Mouse (Mus musculus): ENCODE measurements around the gene Exosc1. TPM values are rescaled to one million over a fixed set of nuclear protein-coding genes. Genes with fewer than 3 reads are reported as not detected.

The Exosc1 gene
- 77.2 and 83.2 TPM in 2 replicates for polyA plus RNA-seq (2014; fragmentation: Nextera tagmentation; extraction: Ambion mirVana)

- Histone ChIP-seq H3K36me3 (ENCODE audit: control insufficient read depth, insufficient read depth, low read length) (no peaks in the 10 kb centered on the region), H3K27me3 (ENCODE audit: control insufficient read depth, insufficient read depth, low read length) (no peaks in the 10 kb centered on the region), H3K4me3 (ENCODE audit: low read depth, low read length) (peak within 1 kb of the TSS; percentile 83), H3K4me1 (replicated peaks; ENCODE audit: control insufficient read depth, insufficient read depth, low read length) (peaks cover 8% of the 10 kb centered on the region), H3K27ac (ENCODE audit: low read depth, low read length) (no peak within 1 kb of the TSS), H3K9ac (ENCODE audit: low read depth, low read length) (peak within 1 kb of the TSS; percentile 76), H3K4me2 (replicated peaks; ENCODE audit: low read depth, low read length) (peak within 1 kb of the TSS; percentile 74), H3K9me3 (ENCODE audit: control insufficient read depth, low read length) (no peaks in the 10 kb centered on the region)
- peak; percentile 100 for ATAC-seq (ENCODE audit: low FRiP score)
- peak; percentile 98 for DNase-seq (ENCODE audit: low spot score)
- WGBS = under 1% methylated on average over 47 of the region's 47 CpGs
Observed at GRCm38 (mm10) chr19:41933179-41934086, at the start of gene Exosc1, which contains the start of gene Zdhhc16. Exosc1 (minus strand) TSS chr19:41933423. Zdhhc16 (plus strand) TSS chr19:41933480.

DNA sequence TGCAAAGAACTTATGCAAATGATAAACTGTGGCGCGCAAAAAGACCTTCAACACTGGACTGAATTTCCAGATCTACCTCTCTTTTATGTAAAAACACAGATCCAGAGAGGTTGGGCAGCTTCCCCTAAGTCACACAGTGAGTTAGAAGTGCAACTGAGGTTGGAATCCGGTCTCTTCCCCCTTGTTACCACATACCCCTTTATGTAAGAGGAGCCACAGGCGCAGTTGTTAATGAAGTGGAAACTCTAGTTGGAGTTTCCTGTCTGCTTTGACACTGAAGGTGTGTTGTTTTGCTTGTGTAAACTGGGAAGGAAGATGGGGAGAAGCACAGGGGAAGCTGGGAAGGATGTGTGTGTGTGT, 49.5 kb upstream of the Exosc1 start:
- Histone ChIP-seq H3K27me3 (ENCODE audit: control insufficient read depth, insufficient read depth, low read length) (no peaks in the 10 kb centered on the region; the same call in 1 of the 2 replicates), H3K9ac (ENCODE audit: low read depth, low read length) (peak overlapping the region; percentile 74; the same call in 1 of the 2 replicates), H3K36me3 (ENCODE audit: control insufficient read depth, insufficient read depth, low read length) (no peaks in the 10 kb centered on the region), H3K4me2 (replicated peaks; ENCODE audit: low read depth, low read length) (peak overlapping the region; percentile 100), H3K27ac (ENCODE audit: low read depth, low read length) (no peak overlapping the region), H3K9me3 (ENCODE audit: control insufficient read depth, low read length) (no peaks in the 10 kb centered on the region), H3K4me3 (ENCODE audit: low read depth, low read length) (peak overlapping the region; percentile 83), H3K4me1 (replicated peaks; ENCODE audit: control insufficient read depth, insufficient read depth, low read length) (no peaks in the 10 kb centered on the region; the same call in 1 of the 2 replicates)
- DNase-seq (ENCODE audit: low spot score) (no peak), ATAC-seq (ENCODE audit: low FRiP score) (no peak)
- 8% methylated on average over 4 of the region's 4 CpGs for WGBS

GRCm38 (mm10) chr19:41981931-41982790, 48.9 kb upstream of the Exosc1 start:
- H3K9ac ChIP-seq (ENCODE audit: low read depth, low read length) = peak overlapping the region; percentile 74
- H3K9me3 ChIP-seq (ENCODE audit: control insufficient read depth, low read length) = no peaks in the 10 kb centered on the region
- WGBS = under 1% methylated on average over 73 of the region's 74 CpGs
- peak overlapping the region; percentile 54 for H3K27ac ChIP-seq (ENCODE audit: low read depth, low read length)
- no peaks in the 10 kb centered on the region for H3K36me3 ChIP-seq (ENCODE audit: control insufficient read depth, insufficient read depth, low read length)
- ATAC-seq (ENCODE audit: low FRiP score) (no peak), DNase-seq (ENCODE audit: low spot score) (peak; percentile 58)
- H3K27me3 ChIP-seq (ENCODE audit: control insufficient read depth, insufficient read depth, low read length) = no peaks in the 10 kb centered on the region; the same call in 1 of the 2 replicates
- no peaks in the 10 kb centered on the region; the same call in 1 of the 2 replicates for H3K4me1 ChIP-seq (replicated peaks; ENCODE audit: control insufficient read depth, insufficient read depth, low read length)
- peak overlapping the region; percentile 83 for H3K4me3 ChIP-seq (ENCODE audit: low read depth, low read length)
- peak overlapping the region; percentile 100 for H3K4me2 ChIP-seq (replicated peaks; ENCODE audit: low read depth, low read length)

GRCm38 (mm10) chr19:41981595-41981927, 48.3 kb upstream of the Exosc1 start, which contains the start of gene Ubtd1:
Ubtd1 (plus strand) TSS chr19:41981763.
- Histone ChIP-seq H3K4me2 (replicated peaks; ENCODE audit: low read depth, low read length) (peak within 1 kb of the TSS; percentile 100), H3K4me3 (ENCODE audit: low read depth, low read length) (peak within 1 kb of the TSS; percentile 83), H3K27me3 (ENCODE audit: control insufficient read depth, insufficient read depth, low read length) (no peaks in the 10 kb centered on the region; the same call in 1 of the 2 replicates), H3K4me1 (replicated peaks; ENCODE audit: control insufficient read depth, insufficient read depth, low read length) (no peaks in the 10 kb centered on the region; the same call in 1 of the 2 replicates), H3K9ac (ENCODE audit: low read depth, low read length) (peak within 1 kb of the TSS; percentile 74), H3K27ac (ENCODE audit: low read depth, low read length) (peak within 1 kb of the TSS; percentile 54), H3K9me3 (ENCODE audit: control insufficient read depth, low read length) (no peaks in the 10 kb centered on the region), H3K36me3 (ENCODE audit: control insufficient read depth, insufficient read depth, low read length) (no peaks in the 10 kb centered on the region)
- DNase-seq (ENCODE audit: low spot score) = no peak
- no peak for ATAC-seq (ENCODE audit: low FRiP score)
- under 1% methylated on average over 33 of the region's 33 CpGs for WGBS

GRCm38 (mm10) chr19:41980819-41981594, 47.8 kb upstream of the Exosc1 start, which contains the start of gene Mms19:
Mms19 (minus strand) TSS chr19:41981157.
- Histone ChIP-seq H3K9me3 (ENCODE audit: control insufficient read depth, low read length) (no peaks in the 10 kb centered on the region), H3K27me3 (ENCODE audit: control insufficient read depth, insufficient read depth, low read length) (no peaks in the 10 kb centered on the region; the same call in 1 of the 2 replicates), H3K4me2 (replicated peaks; ENCODE audit: low read depth, low read length) (peak within 1 kb of the TSS; percentile 100), H3K36me3 (ENCODE audit: control insufficient read depth, insufficient read depth, low read length) (no peaks in the 10 kb centered on the region), H3K4me1 (replicated peaks; ENCODE audit: control insufficient read depth, insufficient read depth, low read length) (no peaks in the 10 kb centered on the region; the same call in 1 of the 2 replicates), H3K4me3 (ENCODE audit: low read depth, low read length) (peak within 1 kb of the TSS; percentile 83), H3K27ac (ENCODE audit: low read depth, low read length) (peak within 1 kb of the TSS; percentile 54), H3K9ac (ENCODE audit: low read depth, low read length) (peak within 1 kb of the TSS; percentile 74)
- WGBS = under 1% methylated on average over 60 of the region's 68 CpGs
- ATAC-seq (ENCODE audit: low FRiP score) = peak; percentile 98
- DNase-seq (ENCODE audit: low spot score) = peak; percentile 100

DNA sequence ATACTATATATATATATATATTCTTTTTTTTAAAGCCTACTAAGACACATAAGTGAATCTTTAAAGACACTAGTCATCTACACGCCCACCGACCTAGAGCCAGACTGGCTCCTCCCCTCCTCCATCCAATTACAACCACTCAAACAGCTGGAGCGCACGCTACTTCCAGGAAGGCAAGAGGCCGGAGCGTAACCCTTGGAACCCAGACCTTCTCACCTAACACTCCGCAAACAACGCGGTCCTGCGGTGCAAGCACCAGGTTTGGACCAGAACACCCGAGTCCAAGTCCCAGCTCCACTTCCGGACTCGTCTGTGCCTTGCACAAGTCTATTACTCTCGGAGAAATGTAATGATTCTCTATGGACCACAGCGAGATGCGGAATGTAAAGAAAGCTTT, 47.2 kb upstream of the Exosc1 start:
- H3K4me1 ChIP-seq (replicated peaks; ENCODE audit: control insufficient read depth, insufficient read depth, low read length) = no peaks in the 10 kb centered on the region; the same call in 1 of the 2 replicates
- H3K9ac ChIP-seq (ENCODE audit: low read depth, low read length) = peak overlapping the region; percentile 62
- H3K36me3 ChIP-seq (ENCODE audit: control insufficient read depth, insufficient read depth, low read length) = no peaks in the 10 kb centered on the region
- H3K27me3 ChIP-seq (ENCODE audit: control insufficient read depth, insufficient read depth, low read length) = no peaks in the 10 kb centered on the region; the same call in 1 of the 2 replicates
- peak overlapping the region; percentile 54; the same call in 1 of the 2 replicates for H3K27ac ChIP-seq (ENCODE audit: low read depth, low read length)
- DNase-seq (ENCODE audit: low spot score) = no peak
- under 1% methylated on average over 16 of the region's 16 CpGs for WGBS
- H3K9me3 ChIP-seq (ENCODE audit: control insufficient read depth, low read length) = no peaks in the 10 kb centered on the region
- H3K4me2 ChIP-seq (replicated peaks; ENCODE audit: low read depth, low read length) = peak overlapping the region; percentile 100
- H3K4me3 ChIP-seq (ENCODE audit: low read depth, low read length) = peak overlapping the region; percentile 83
- peak; percentile 8; the same call in 1 of the 2 replicates for ATAC-seq (ENCODE audit: low FRiP score)

DNA sequence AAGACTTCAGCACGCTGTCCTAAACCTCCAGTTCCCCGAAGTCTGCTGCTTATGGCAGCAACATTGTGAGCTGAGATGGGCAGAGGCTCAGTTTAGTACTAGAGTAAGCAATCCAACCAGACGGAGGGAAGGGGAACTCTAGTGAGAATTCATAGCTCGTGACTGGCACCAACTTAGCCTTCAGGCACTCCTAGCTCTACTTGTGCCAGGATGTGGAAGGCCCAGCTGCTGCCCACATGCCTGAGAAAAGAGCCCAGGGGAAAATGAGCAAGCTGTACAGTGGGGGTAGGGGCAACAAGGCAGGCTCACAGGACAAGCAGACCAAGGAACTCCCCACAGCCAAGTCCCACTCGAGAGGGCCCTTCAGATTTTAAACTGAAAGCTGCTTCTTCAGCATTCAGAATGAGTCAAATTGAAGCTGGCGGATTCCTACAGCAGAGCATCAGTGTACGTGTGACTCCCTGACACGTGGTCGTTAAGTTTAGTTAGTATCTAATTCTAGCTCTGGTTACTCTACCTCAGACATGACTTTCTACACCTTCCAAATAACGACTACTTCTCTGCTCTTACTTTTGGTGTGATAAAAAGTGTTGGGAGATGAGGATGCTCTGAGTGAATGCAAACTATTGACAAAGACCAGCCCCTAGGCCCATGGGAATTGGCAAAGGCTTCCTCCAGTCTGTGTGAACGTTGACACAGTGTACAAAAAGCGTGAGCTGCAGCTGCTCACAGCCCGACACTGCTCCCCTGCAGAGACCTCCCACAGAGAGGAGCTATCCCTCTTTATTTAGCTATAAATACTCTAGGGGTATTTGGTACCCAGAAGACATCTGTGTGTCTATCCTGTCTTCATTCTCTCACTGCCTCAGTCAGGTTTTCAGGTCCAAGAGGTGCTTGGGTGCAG, 40.9 kb upstream of the Exosc1 start:
- no peak overlapping the region for H3K4me2 ChIP-seq (replicated peaks; ENCODE audit: low read depth, low read length)
- 65% methylated on average over 13 of the region's 13 CpGs for WGBS
- H3K9me3 ChIP-seq (ENCODE audit: control insufficient read depth, low read length) = no peaks in the 10 kb centered on the region
- H3K9ac ChIP-seq (ENCODE audit: low read depth, low read length) = no peak overlapping the region
- H3K4me1 ChIP-seq (replicated peaks; ENCODE audit: control insufficient read depth, insufficient read depth, low read length) = no peaks in the 10 kb centered on the region
- H3K27ac ChIP-seq (ENCODE audit: low read depth, low read length) = no peak overlapping the region
- H3K4me3 ChIP-seq (ENCODE audit: low read depth, low read length) = no peak overlapping the region
- DNase-seq (ENCODE audit: low spot score) (no peak), ATAC-seq (ENCODE audit: low FRiP score) (no peak)
- no peaks in the 10 kb centered on the region for H3K36me3 ChIP-seq (ENCODE audit: control insufficient read depth, insufficient read depth, low read length)
- H3K27me3 ChIP-seq (ENCODE audit: control insufficient read depth, insufficient read depth, low read length) = no peaks in the 10 kb centered on the region
